Mouse (Mus musculus) thymus, postnatal 0 days (tissue): ENCODE measurements around the gene Lamb1. TPM values are rescaled to one million over a fixed set of nuclear protein-coding genes. Genes with fewer than 3 reads are reported as not detected.

Experiments used
- polyA plus RNA-seq: library from polyadenylated mRNA; unstranded; fragments of >200 nt; fragmentation: Nextera tagmentation; extraction: Ambion mirVana; gene quantifications from 2 replicates; pipeline ENCODE4 v1.2.1, GENCODE M21; 2015

Gene Lamb1
- polyA plus RNA-seq, 1 experiment from 2014 or later = 13.6 TPM

Other genes starting within 250 kb of the Lamb1 start
- 0.19 and 0.26 TPM in 2 replicates for gene Fam110c, start 191.4 kb upstream of the Lamb1 start, polyA plus RNA-seq
- gene Gm6993, start 24.5 kb upstream of the Lamb1 start, polyA plus RNA-seq = not detected in 2 replicates
- 115 and 117 TPM in 2 replicates for gene Dld, start 86.2 kb downstream of the Lamb1 start, polyA plus RNA-seq
- not detected in 2 replicates for gene Slc26a3, start 125.6 kb downstream of the Lamb1 start, polyA plus RNA-seq
- 10.9 and 13.2 TPM in 2 replicates for gene Cbll1, start 234.4 kb downstream of the Lamb1 start, polyA plus RNA-seq